8 mouse cellular contexts compared by ENCODE assay signal in the genomic region with DNA sequence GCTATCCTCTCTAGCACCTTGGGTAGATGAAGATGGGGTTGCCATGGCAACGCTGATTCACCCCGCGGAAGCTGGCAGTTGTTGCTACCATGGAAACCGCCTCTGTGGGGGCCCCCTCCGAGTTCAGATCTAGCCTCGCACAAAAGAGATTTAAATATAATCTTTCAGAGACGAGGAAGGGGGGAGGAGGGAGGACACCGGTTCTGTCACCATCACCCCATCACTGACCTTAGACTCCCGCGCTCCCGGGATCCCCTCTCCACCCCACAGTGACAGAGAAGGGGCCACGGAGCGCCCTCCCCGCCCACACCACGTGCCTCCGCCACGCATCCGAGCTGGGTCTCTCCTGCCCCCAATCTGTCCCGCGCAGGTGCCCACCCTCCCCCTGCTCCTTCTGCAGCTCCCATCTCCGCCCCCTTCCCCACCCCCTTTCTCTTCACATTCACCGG. TPM values are rescaled to one million over a fixed set of nuclear protein-coding genes. Genes with fewer than 3 reads are reported as not detected.
DNase-seq lines count a peak whose midpoint lies in the region; ATAC-seq lines count a peak whose summit lies in the region.

No protein-coding gene starts in this region.

- H3K4me1 ChIP-seq in embryonic facial prominence, embryonic 10.5 days, result peaks cover 30% of the 10 kb centered on the region
- H3K4me1 ChIP-seq in hindbrain, embryonic 16.5 days (ENCODE audit: control insufficient read depth, insufficient read depth, low read depth, low read length), result peaks cover 26% of the 10 kb centered on the region
- H3K4me1 ChIP-seq in midbrain, embryonic 12.5 days, result peaks cover 39% of the 10 kb centered on the region
- H3K4me1 ChIP-seq in liver, embryonic 12.5 days, result no peaks in the 10 kb centered on the region

- 2% methylated on average over 22 of the region's 22 CpGs for WGBS in embryonic facial prominence, embryonic 10.5 days
- 0% methylated on average over 21 of the region's 22 CpGs for WGBS in hindbrain, embryonic 16.5 days
- whole genome bisulfite sequencing in midbrain, embryonic 12.5 days, result 2% methylated on average over 22 of the region's 22 CpGs
- 6% methylated on average over 22 of the region's 22 CpGs for WGBS in liver, embryonic 12.5 days (ENCODE audit: insufficient replicate concordance)

- H3K36me3 ChIP-seq in embryonic facial prominence, embryonic 10.5 days (replicated peaks), result no peaks in the 10 kb centered on the region
- peaks cover 9% of the 10 kb centered on the region for H3K36me3 ChIP-seq in hindbrain, embryonic 16.5 days (ENCODE audit: control insufficient read depth, insufficient read depth, low read length)
- peaks cover 9% of the 10 kb centered on the region; the same call in 1 of the 2 replicates for H3K36me3 ChIP-seq in midbrain, embryonic 12.5 days
- H3K36me3 ChIP-seq in liver, embryonic 12.5 days, result no peaks in the 10 kb centered on the region

- peak overlapping the region; percentile 72 for H3K4me2 ChIP-seq in hindbrain, embryonic 16.5 days (ENCODE audit: low read length)
- H3K4me2 ChIP-seq in midbrain, embryonic 12.5 days (replicated peaks), result peak overlapping the region; percentile 68
- H3K4me2 ChIP-seq in liver, embryonic 12.5 days, result no peak overlapping the region

- no peaks in the 10 kb centered on the region for H3K9me3 ChIP-seq in embryonic facial prominence, embryonic 10.5 days
- H3K9me3 ChIP-seq in hindbrain, embryonic 16.5 days (ENCODE audit: control insufficient read depth, low read length), result no peaks in the 10 kb centered on the region
- H3K9me3 ChIP-seq in midbrain, embryonic 12.5 days, result no peaks in the 10 kb centered on the region
- no peaks in the 10 kb centered on the region for H3K9me3 ChIP-seq in liver, embryonic 12.5 days (replicated peaks)

- peaks cover 99% of the 10 kb centered on the region for H3K27me3 ChIP-seq in embryonic facial prominence, embryonic 10.5 days (replicated peaks; ENCODE audit: low read depth, poor library complexity, severe bottlenecking)
- no peaks in the 10 kb centered on the region for H3K27me3 ChIP-seq in hindbrain, embryonic 16.5 days (replicated peaks; ENCODE audit: control insufficient read depth, insufficient read depth, low read length)
- H3K27me3 ChIP-seq in midbrain, embryonic 12.5 days, result peaks cover 76% of the 10 kb centered on the region
- peaks cover 100% of the 10 kb centered on the region for H3K27me3 ChIP-seq in liver, embryonic 12.5 days (replicated peaks)

- peak overlapping the region; percentile 47 for H3K4me3 ChIP-seq in embryonic facial prominence, embryonic 10.5 days
- peak overlapping the region; percentile 44 for H3K4me3 ChIP-seq in hindbrain, embryonic 16.5 days (ENCODE audit: low read length)
- H3K4me3 ChIP-seq in midbrain, embryonic 12.5 days, result peak overlapping the region; percentile 46
- H3K4me3 ChIP-seq in liver, embryonic 12.5 days, result no peak overlapping the region

- DNase-seq in R1 (ENCODE audit: low read depth, low spot score), result peak; percentile 73
- DNase-seq in embryonic facial prominence, embryonic 10.5 days (ENCODE audit: low spot score), result peak; percentile 50
- peak; percentile 75 for DNase-seq in thymus, postnatal 0 days (ENCODE audit: low spot score)
- no peak for DNase-seq in urinary bladder, postnatal 4 days (ENCODE audit: low spot score in 2 of 2)
- DNase-seq in gastrocnemius, postnatal 10 days, result no peak

- H3K9ac ChIP-seq in hindbrain, embryonic 16.5 days (ENCODE audit: low read depth, low read length), result peak overlapping the region; percentile 73
- peak overlapping the region; percentile 60; the same call in 1 of the 2 replicates for H3K9ac ChIP-seq in midbrain, embryonic 12.5 days (replicated peaks)
- H3K9ac ChIP-seq in liver, embryonic 12.5 days, result no peak overlapping the region

- ATAC-seq in hindbrain, embryonic 16.5 days, result peak; percentile 82
- peak; percentile 81 for ATAC-seq in midbrain, embryonic 12.5 days (ENCODE audit: low FRiP score, low read depth)
- no peak for ATAC-seq in liver, embryonic 12.5 days

- H3K27ac ChIP-seq in embryonic facial prominence, embryonic 10.5 days (replicated peaks), result no peak overlapping the region; the same call in 1 of the 2 replicates
- H3K27ac ChIP-seq in hindbrain, embryonic 16.5 days (ENCODE audit: low read depth, low read length), result peak overlapping the region; percentile 88
- H3K27ac ChIP-seq in midbrain, embryonic 12.5 days (replicated peaks), result peak overlapping the region; percentile 87
- H3K27ac ChIP-seq in liver, embryonic 12.5 days, result no peak overlapping the region

RNA-seq across cellular contexts. Expression of a gene that starts 9.5 kb away (rescaled TPM):
- 1.2 and 2.3 TPM in 2 replicates for polyA plus RNA-seq in embryonic facial prominence, embryonic 10.5 days (2016; fragmentation: Nextera tagmentation; extraction: Ambion mirVana)
- polyA plus RNA-seq in hindbrain, embryonic 16.5 days (2015; fragmentation: Nextera tagmentation; extraction: Ambion mirVana), result 60.1 and 63.6 TPM in 2 replicates
- 37.1 and 44.4 TPM in 2 replicates for polyA plus RNA-seq in midbrain, embryonic 12.5 days (2016; fragmentation: Nextera tagmentation; extraction: Ambion mirVana)
- polyA plus RNA-seq in thymus, postnatal 0 days (2015; fragmentation: Nextera tagmentation; extraction: Ambion mirVana), result 0.04 and 0.25 TPM in 2 replicates
- total RNA-seq in gastrocnemius, postnatal 10 days (2021), result under 1 TPM; 0.38 to 0.99 TPM
- 0.05 and 0.06 TPM in 2 replicates for polyA plus RNA-seq in liver, embryonic 12.5 days (2016; fragmentation: Nextera tagmentation; extraction: Ambion mirVana)

RNA-seq across cellular contexts. Expression of a gene that starts 17.6 kb away (rescaled TPM):
- 12.5 and 20.2 TPM in 2 replicates for polyA plus RNA-seq in embryonic facial prominence, embryonic 10.5 days (2016; fragmentation: Nextera tagmentation; extraction: Ambion mirVana)
- 24.5 and 34.5 TPM in 2 replicates for polyA plus RNA-seq in hindbrain, embryonic 16.5 days (2015; fragmentation: Nextera tagmentation; extraction: Ambion mirVana)
- 14.7 and 19.7 TPM in 2 replicates for polyA plus RNA-seq in midbrain, embryonic 12.5 days (2016; fragmentation: Nextera tagmentation; extraction: Ambion mirVana)
- polyA plus RNA-seq in thymus, postnatal 0 days (2015; fragmentation: Nextera tagmentation; extraction: Ambion mirVana), result 21.5 and 21.9 TPM in 2 replicates
- 100 to 1,000 TPM; 329 to 332 TPM for total RNA-seq in gastrocnemius, postnatal 10 days (2021)
- 10.1 and 10.2 TPM in 2 replicates for polyA plus RNA-seq in liver, embryonic 12.5 days (2016; fragmentation: Nextera tagmentation; extraction: Ambion mirVana)

RNA-seq across cellular contexts. Expression of a gene that starts 23.2 kb away (rescaled TPM):
- polyA plus RNA-seq in embryonic facial prominence, embryonic 10.5 days (2016; fragmentation: Nextera tagmentation; extraction: Ambion mirVana), result 85.2 and 94.3 TPM in 2 replicates
- 68.9 and 82.7 TPM in 2 replicates for polyA plus RNA-seq in hindbrain, embryonic 16.5 days (2015; fragmentation: Nextera tagmentation; extraction: Ambion mirVana)
- 66.9 and 68.3 TPM in 2 replicates for polyA plus RNA-seq in midbrain, embryonic 12.5 days (2016; fragmentation: Nextera tagmentation; extraction: Ambion mirVana)
- 39.4 and 45.5 TPM in 2 replicates for polyA plus RNA-seq in thymus, postnatal 0 days (2015; fragmentation: Nextera tagmentation; extraction: Ambion mirVana)
- 10 to 100 TPM; 45.9 to 48.2 TPM for total RNA-seq in gastrocnemius, postnatal 10 days (2021)
- polyA plus RNA-seq in liver, embryonic 12.5 days (2016; fragmentation: Nextera tagmentation; extraction: Ambion mirVana), result 59.9 and 62.7 TPM in 2 replicates

RNA-seq across cellular contexts. Expression of a gene that starts 26.9 kb away (rescaled TPM):
- 0.28 and 0.51 TPM in 2 replicates for polyA plus RNA-seq in embryonic facial prominence, embryonic 10.5 days (2016; fragmentation: Nextera tagmentation; extraction: Ambion mirVana)
- 0.65 and 0.79 TPM in 2 replicates for polyA plus RNA-seq in hindbrain, embryonic 16.5 days (2015; fragmentation: Nextera tagmentation; extraction: Ambion mirVana)
- polyA plus RNA-seq in midbrain, embryonic 12.5 days (2016; fragmentation: Nextera tagmentation; extraction: Ambion mirVana), result 0.41 and 0.77 TPM in 2 replicates
- polyA plus RNA-seq in thymus, postnatal 0 days (2015; fragmentation: Nextera tagmentation; extraction: Ambion mirVana), result 22.2 and 25.6 TPM in 2 replicates
- under 1 TPM; 0.56 to 0.61 TPM for total RNA-seq in gastrocnemius, postnatal 10 days (2021)
- 3.1 and 3.3 TPM in 2 replicates for polyA plus RNA-seq in liver, embryonic 12.5 days (2016; fragmentation: Nextera tagmentation; extraction: Ambion mirVana)

RNA-seq across cellular contexts. Expression of a gene that starts 51.0 kb away (rescaled TPM):
- polyA plus RNA-seq in embryonic facial prominence, embryonic 10.5 days (2016; fragmentation: Nextera tagmentation; extraction: Ambion mirVana), result 1.2 and 1.3 TPM in 2 replicates
- polyA plus RNA-seq in hindbrain, embryonic 16.5 days (2015; fragmentation: Nextera tagmentation; extraction: Ambion mirVana), result 0.81 and 1.1 TPM in 2 replicates
- polyA plus RNA-seq in midbrain, embryonic 12.5 days (2016; fragmentation: Nextera tagmentation; extraction: Ambion mirVana), result 0.58 and 1.0 TPM in 2 replicates
- 3.5 TPM in 2 replicates for polyA plus RNA-seq in thymus, postnatal 0 days (2015; fragmentation: Nextera tagmentation; extraction: Ambion mirVana)
- total RNA-seq in gastrocnemius, postnatal 10 days (2021), result under 1 TPM; 0.47 to 0.77 TPM
- polyA plus RNA-seq in liver, embryonic 12.5 days (2016; fragmentation: Nextera tagmentation; extraction: Ambion mirVana), result 7.0 and 7.3 TPM in 2 replicates

Comparison
In these comparisons a context has a peak if more than half of its experiments do, and no peak if none do; other contexts are left out.
1. DNase-seq: peak in R1 (single experiment), embryonic facial prominence, embryonic 10.5 days (single experiment) and thymus, postnatal 0 days (single experiment); none in urinary bladder, postnatal 4 days (0 of 2) and gastrocnemius, postnatal 10 days (single experiment).
2. H3K27ac ChIP-seq: peak in hindbrain, embryonic 16.5 days (single experiment) and midbrain, embryonic 12.5 days (single experiment); none in embryonic facial prominence, embryonic 10.5 days (single experiment) and liver, embryonic 12.5 days (single experiment).
3. RNA of a gene that starts 9.5 kb away (polyA plus RNA-seq): 60.1 to 63.6 TPM in hindbrain, embryonic 16.5 days and 37.1 to 44.4 TPM in midbrain, embryonic 12.5 days; 1.2 to 2.3 TPM in embryonic facial prominence, embryonic 10.5 days, 0.04 to 0.25 TPM in thymus, postnatal 0 days and 0.05 to 0.06 TPM in liver, embryonic 12.5 days; every median in the first group is over 10 times any median in the second.